Mouse (Mus musculus) heart, adult 11 months (tissue): ENCODE results near the gene Vmo1.

Experiments
- DNase-seq: peaks from one replicate; pipeline ENCODE4 v3.0.0; 2022

Vmo1 gene

DNA sequence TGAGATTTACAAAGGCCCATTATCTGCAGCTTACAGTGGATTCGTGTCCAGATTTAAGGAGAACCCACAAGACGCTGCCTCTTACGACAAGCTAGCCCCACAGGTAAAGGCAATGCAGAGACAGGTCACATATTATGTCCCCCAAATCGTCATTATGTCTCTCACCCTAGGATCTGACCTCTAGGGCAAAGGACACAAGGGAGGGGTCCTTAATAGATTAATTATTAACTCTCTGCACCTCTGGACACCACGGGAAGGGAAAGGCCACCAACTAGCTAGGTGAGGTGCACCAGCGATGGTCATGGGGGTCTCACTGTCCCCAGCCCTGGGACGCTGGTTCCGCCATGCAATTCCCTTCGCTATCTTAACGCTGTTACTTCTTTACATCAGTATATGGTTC, 4.5 kb upstream of the Vmo1 start, which contains the start of gene Gltpd2:
Gltpd2 (plus strand) TSS at position 274 of the 400 bp plus-strand sequence.
- DNase-seq = peak; percentile 84

GRCm38 (mm10) chr11:70518436-70518835, 4.0 kb upstream of the Vmo1 start:
- no peak for DNase-seq

- peak; percentile 85 for DNase-seq
Observed at GRCm38 (mm10) chr11:70516352-70516751, 1.9 kb upstream of the Vmo1 start.

- DNase-seq = peak; percentile 97
Observed at GRCm38 (mm10) chr11:70513520-70513919, 896 bp downstream of the Vmo1 start.

GRCm38 (mm10) chr11:70512709-70513342, 1.6 kb downstream of the Vmo1 start:
- no peak for DNase-seq

DNA sequence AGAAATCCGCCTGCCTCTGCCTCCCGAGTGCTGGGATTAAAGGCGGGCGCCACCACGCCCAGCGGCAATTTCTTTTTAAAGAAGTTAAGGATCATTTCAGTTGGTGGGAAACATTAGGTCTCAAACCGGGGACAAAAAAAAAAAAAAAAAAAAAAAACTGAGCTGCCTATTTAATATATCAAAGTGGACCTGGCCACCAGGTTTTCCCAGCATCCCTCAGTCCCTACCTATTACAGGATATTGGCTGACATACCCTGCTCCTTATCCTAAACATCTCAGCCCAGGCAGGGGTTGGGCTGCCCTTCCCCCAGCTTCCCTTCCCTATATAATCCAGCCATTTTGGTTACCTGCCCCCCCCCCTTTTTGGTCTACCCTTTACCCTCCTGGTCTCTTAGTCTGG, 2.6 kb downstream of the Vmo1 start:
- no peak for DNase-seq

- DNase-seq = peak; percentile 64
Observed at GRCm38 (mm10) chr11:70511242-70511641, 3.2 kb downstream of the Vmo1 start.

DNA sequence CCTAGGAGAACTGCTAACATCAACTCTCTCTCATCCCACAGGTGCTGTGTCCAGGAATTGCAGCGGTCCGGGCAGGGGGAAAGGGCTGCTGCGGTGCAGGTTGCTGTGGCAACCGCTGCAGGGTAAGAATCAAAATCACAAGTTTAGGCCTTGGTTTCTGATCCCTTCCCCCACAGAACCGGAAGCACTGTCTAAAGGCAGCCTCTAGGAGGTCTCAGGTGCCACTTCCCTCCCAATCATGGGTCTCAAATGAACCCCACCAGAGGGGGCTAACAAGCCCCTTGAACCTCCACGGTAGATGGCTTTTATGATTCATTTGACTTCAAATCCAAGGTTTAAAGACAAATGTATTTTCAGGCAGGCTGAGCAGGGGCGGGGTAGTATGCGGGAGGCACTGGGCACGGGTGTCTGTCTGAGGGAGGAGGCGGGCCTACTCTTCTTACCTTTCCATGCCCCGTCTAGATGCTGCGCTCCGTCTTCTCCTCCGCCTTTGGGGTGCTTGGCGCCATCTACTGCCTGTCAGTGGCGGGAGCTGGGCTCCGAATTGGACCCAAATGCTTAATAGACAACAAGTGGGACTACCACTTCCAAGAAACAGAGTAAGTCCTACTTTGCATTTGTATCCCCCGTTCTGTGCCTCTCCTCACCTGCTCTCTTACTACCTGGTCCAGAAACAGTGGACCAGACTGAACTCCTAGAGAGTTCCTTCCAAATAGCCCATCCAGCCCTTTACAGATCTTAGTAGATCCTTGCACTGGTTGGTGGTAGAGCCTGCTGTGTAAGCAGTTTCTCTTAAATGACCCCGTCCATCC, 4.5 kb downstream of the Vmo1 start:
- peak; percentile 93 for DNase-seq

DNA sequence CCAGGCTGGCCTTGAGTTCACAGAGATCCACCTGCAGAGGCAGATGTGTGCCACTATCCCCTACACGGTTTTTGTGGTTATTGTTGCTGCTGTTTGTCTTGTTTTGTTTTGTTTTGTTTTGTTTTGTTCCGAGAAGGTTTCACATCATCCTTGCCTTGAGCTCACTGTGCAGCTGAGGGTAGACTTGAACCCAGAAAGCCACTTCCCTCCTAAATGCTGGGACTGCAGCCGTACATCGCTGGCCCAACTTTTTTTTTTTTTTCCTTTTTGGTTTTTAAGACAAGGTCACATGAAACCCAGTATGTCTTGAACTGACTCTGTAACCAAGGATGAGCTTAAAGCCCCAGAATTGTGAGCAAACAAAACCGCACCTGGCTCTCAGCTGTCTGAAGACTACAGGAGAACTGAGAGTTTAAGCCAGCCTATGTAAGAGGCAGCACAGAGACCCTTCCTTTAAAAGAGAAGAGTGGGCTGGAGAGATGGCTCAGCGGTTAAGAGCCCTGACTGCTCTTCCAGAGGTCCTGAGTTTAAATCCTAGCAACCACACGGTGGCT, 7.4 kb downstream of the Vmo1 start:
- DNase-seq = no peak

DNA sequence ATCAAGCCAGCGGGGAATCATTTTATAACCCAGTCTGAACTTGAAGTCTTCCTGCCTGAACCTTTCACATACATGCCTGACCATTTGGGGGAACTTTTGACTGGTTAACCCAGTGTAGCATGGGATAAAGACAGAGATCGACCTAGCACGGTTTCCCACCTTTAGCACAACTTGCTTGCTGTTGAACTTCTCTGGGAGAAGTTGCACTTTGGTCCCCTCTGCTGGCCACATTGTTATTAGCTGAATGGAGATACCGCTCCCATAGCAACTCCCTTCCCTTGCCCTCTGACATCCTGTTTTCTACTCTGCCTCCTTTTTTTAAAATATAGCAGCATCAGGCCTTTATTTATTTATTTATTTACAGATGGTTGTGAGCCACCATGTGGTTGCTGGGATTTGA, 8.0 kb downstream of the Vmo1 start:
- peak; percentile 94 for DNase-seq

DNA sequence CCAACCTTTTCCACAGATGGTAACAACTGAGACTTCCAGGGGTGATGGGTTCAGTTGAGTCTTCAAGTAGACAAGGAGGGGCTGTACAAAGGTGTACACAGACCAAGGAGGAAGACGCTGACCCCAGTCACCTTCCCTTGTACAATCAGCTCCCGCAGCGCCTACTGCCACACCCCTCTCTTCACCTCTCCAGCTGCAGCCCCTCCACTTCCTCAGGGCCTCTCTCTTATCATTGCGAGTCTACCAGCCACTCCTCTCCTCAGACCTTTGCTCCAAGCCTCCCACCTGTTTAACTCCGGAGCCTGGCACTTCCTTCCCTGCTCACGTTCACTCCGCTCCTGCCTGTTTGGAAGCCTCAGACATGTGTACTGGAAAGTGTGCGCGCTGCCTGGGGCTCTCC, 9.4 kb downstream of the Vmo1 start, which contains the start of gene Tm4sf5:
Tm4sf5 (plus strand) TSS at position 275 of the 400 bp plus-strand sequence.
- no peak for DNase-seq

- DNase-seq = no peak
Observed at GRCm38 (mm10) chr11:70502018-70502417, 12.4 kb downstream of the Vmo1 start.

GRCm38 (mm10) chr11:70500476-70500812, 14.0 kb downstream of the Vmo1 start:
- no peak for DNase-seq

DNA sequence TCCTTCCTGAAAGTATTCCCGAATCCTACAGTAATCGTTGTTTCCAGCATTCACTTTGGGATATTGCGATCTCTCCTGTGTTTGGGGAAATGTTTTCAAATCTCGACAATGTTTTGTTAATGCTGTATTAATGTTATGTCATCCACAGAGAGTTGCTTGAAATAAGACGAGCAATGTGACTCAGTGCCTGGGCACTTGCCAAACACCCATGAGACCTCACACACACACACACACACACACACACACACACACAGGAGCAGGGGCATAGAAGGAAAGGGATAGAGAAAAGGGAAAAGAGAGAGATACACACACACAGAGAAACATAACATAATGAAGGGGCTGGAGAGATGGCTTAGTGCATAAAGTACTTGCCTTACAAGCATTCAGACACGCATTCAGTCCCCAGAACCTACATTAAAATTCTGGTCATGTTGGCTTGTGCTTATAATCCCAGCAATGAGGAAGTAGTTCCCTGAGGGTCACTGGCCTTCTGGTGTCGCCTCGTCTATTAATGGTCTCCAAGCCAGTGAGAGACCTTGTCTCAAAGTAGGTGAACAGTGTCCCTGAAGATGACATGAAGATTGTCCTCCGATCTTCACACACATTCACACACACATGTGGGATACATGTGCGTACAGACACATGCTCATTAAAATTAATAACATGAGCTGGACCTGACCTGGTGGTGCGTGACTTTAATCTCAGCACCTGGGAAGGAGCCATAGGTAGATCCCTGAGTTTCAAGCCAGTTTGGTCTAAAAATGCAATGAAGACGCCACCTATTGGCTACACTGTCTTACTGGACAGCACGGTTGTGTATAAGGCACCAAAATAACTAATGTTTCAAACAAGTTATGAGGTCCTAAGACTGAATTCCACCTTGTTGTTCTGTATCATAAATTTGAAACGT, 14.6 kb downstream of the Vmo1 start:
- no peak for DNase-seq

GRCm38 (mm10) chr11:70489684-70490083, 24.7 kb downstream of the Vmo1 start:
- peak; percentile 97 for DNase-seq

DNA sequence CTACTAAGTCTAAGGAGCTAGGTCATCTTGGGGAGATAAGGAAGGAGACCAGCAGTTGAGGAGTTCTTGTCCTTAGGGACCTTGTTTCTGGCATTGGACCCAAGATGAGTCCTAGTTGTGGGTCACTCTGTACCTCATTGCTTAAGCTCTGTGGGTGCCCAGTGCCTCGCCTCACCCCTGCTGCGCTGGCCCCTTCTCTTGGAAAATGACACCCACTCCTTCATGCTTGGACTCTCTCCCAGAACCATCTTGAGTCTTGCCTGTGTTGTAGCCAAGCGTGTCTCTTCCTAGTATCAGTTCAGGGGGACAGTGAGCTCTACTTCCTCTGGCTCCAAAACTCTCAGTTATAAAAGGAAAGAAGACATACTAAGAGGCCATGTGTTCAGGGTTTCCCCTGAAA, 25.3 kb downstream of the Vmo1 start:
- peak; percentile 97 for DNase-seq

DNA sequence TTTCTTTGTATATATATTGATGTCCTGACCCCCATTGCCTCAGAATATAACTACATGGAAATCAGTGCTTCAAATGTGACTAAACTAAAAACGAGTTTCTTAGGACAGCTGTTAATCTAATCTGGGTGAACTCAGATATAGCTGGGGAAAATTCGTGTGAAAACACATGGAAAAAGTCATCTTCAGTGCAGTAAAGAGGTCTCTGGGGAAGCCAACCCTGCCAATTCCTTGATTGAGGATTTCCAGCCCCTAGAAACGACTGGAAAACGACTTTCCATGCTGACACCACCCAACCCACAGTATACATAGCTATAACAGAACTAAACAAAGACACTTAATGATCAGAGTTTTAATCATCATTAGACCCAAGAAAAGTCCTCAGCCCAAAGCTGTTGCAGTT, 26.6 kb downstream of the Vmo1 start:
- DNase-seq = peak; percentile 95

GRCm38 (mm10) chr11:70485498-70485897, 28.9 kb downstream of the Vmo1 start:
- no peak for DNase-seq

DNA sequence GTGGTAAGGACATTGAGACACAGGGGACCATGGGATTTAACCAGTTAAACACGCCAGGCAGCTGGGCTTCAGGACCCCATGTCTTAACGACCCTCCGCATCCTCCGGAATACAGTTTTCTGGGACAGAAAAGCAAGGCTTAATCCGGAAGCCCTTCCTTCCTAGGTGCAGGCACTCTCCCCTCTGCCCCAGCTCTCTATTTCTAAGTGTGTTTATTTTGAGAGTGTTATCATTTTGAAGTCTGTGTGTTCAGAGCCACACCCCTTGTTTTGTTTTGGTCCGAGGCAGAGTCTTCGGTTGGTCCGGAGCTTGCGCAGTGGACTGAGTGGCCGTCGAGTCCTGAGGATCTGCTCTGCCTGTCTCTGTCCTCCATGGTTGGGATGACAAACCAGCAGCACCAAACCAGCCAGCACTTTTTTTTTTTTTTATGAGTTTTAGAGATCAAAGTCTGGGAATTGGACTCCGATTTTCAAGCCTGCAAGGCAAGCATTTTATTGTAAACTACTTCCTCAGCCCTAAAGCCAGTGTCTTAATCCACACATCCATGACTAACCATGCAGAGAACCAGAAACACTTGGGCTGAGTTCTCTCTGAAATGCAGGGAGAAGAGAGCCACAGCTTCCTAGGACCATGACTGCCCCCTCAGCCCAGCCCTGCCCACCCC, 39.4 kb downstream of the Vmo1 start:
- no peak for DNase-seq

- DNase-seq = peak; percentile 81
Observed at GRCm38 (mm10) chr11:70473291-70473690, 41.1 kb downstream of the Vmo1 start.

DNA sequence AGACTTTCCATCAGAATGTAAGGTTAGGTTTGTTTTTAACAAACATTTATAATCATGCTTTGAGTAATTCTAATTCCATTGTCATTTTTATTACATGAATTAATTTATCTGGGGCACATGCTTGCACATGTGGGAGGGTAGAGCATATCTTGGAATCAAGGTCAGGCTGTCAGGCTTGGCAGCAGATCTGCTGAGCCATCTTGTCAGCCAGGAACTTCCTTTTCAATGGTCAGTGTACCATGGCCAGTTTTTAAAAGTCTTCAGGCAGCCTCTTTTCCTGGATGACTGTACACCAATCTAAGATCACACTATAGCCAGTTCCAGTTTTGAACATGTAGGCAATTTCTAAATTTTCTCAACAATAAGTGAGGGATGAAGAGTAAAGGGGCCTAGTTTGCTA, 41.7 kb downstream of the Vmo1 start:
- peak; percentile 91 for DNase-seq

GRCm38 (mm10) chr11:70469764-70470163, 44.7 kb downstream of the Vmo1 start:
- DNase-seq = peak; percentile 80
